Mouse (Mus musculus) cerebellum, postnatal 10 days (tissue): ENCODE measurements around the gene Tex45.

Experiments used
- DNase-seq, 2 experiments: peaks; one replicate each; pipeline ENCODE4 v3.0.0; 2021; ENCODE audit warnings: mixed read lengths in 2 of 2

The Tex45 gene

GRCm38 (mm10) chr8:3492901-3493844, 22.5 kb downstream of the Tex45 start, which contains the start of gene Zfp358:
TSS of gene Zfp358 (plus strand) at chr8:3493138.
- peak; percentile 91 to 92 for DNase-seq

GRCm38 (mm10) chr8:3493845-3494208, 23.2 kb downstream of the Tex45 start:
- DNase-seq: peak in 1 of 2 experiments; percentile 27

GRCm38 (mm10) chr8:3495578-3496427, 25.1 kb downstream of the Tex45 start:
- peak; percentile 37 to 39 for DNase-seq

GRCm38 (mm10) chr8:3496428-3496748, 25.7 kb downstream of the Tex45 start:
- peak in 1 of 2 experiments; percentile 26 for DNase-seq

GRCm38 (mm10) chr8:3498583-3498982, 27.9 kb downstream of the Tex45 start:
- DNase-seq: no peak

- peak in 1 of 2 experiments; percentile 19 for DNase-seq
Measured at GRCm38 (mm10) chr8:3499751-3500150, 29.1 kb downstream of the Tex45 start.

- DNase-seq: peak; percentile 99
Measured at GRCm38 (mm10) chr8:3500235-3501090, 29.8 kb downstream of the Tex45 start, which contains the start of gene Mcoln1. TSS of gene Mcoln1 (plus strand) at chr8:3500457.

GRCm38 (mm10) chr8:3502217-3502616, 31.6 kb downstream of the Tex45 start:
- DNase-seq: no peak

GRCm38 (mm10) chr8:3507979-3508754, 37.5 kb downstream of the Tex45 start:
- DNase-seq: no peak

GRCm38 (mm10) chr8:3514681-3515247, 44.1 kb downstream of the Tex45 start:
- peak; percentile 38 to 39 for DNase-seq

GRCm38 (mm10) chr8:3515260-3515671, 44.6 kb downstream of the Tex45 start, which contains the start of gene Pnpla6:
TSS of gene Pnpla6 (plus strand) at chr8:3515384.
- peak; percentile 94 to 96 for DNase-seq

- peak; percentile 61 to 63 for DNase-seq
Measured at GRCm38 (mm10) chr8:3515771-3516417, 45.2 kb downstream of the Tex45 start.

- DNase-seq: peak; percentile 96 to 97
Measured at GRCm38 (mm10) chr8:3516450-3517116, 45.9 kb downstream of the Tex45 start.

GRCm38 (mm10) chr8:3517117-3517495, 46.4 kb downstream of the Tex45 start:
- peak in 1 of 2 experiments; percentile 66 for DNase-seq

- no peak for DNase-seq
Measured at GRCm38 (mm10) chr8:3522007-3522697, 51.5 kb downstream of the Tex45 start.

- DNase-seq: no peak
Measured at GRCm38 (mm10) chr8:3530816-3531215, 60.2 kb downstream of the Tex45 start.

GRCm38 (mm10) chr8:3531936-3532335, 61.3 kb downstream of the Tex45 start:
- DNase-seq: no peak

GRCm38 (mm10) chr8:3536053-3536841, 65.6 kb downstream of the Tex45 start:
- no peak for DNase-seq
